Mouse (Mus musculus) layer of hippocampus, postnatal 14 days (tissue): ENCODE results near the gene Lifr. TPM values are rescaled to one million over a fixed set of nuclear protein-coding genes. Genes with fewer than 3 reads are reported as not detected.

Experiments
- DNase-seq, 2 experiments: peaks; one replicate each; pipeline ENCODE4 v3.0.0; 2021 to 2022; ENCODE audit warnings: low spot score in 2 of 2, mixed read lengths in 1 of 2
- total RNA-seq, 2 experiments: library from RNA; stranded (reverse); gene quantifications; 2 replicates each; pipeline ENCODE4 v1.2.3; 2021

Gene Lifr
- total RNA-seq, 2 experiments from 2014 or later: 60.9 to 64.7 TPM

- DNase-seq: no peak
These were observed 107.4 kb downstream of the Lifr start for GRCm38 (mm10) chr15:7197652-7198445.

- DNase-seq: peak; percentile 38 to 71
These were observed 108.4 kb downstream of the Lifr start for GRCm38 (mm10) chr15:7198816-7199215.

GRCm38 (mm10) chr15:7200286-7200685 lies 109.9 kb downstream of the Lifr start:
- no peak for DNase-seq

DNA sequence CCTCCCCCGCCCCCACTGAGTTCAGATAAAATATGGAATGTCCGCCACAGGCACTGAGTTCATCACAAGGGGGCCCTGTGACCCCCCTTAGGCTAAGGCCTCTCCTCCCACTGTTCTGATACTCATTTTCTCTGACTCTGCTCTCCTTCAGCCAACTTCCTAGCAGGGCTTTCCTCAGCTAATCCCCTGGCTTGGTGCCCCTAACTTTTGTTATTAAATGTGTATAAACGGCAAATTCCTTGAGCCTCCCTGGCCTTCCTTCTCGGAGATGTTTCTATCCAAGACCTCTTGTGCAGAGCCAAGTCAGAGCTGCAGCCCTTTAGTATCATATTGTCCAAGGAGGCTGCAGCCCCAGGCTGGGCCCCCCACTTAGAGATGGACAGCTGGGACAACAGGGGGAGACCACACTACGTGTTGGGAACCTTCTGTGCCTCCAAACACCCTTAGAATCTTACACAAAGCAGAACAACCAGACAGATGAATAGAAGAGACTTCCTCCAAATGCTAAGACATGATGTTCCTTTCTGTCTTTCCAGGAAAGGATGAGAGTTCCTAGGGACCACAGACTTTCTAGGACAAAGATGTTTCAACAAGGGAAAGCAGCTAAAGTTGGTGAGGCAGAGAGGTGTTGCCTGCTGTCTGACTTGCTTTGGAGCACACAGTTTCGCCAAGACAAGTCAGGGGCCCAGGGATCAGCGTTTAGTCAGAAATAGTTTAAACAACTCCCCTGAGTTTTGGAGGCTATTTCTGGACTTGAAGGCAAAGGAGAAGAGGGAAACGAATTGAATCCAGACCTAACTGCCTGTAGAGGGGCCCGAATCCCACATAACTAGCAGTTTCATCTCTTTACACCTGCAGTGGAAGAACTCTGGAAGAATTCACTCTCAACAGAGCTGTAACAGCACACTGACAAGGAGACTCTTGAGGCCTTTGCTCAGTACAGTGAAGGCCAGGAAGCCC lies 111.3 kb downstream of the Lifr start:
- DNase-seq: no peak

DNA sequence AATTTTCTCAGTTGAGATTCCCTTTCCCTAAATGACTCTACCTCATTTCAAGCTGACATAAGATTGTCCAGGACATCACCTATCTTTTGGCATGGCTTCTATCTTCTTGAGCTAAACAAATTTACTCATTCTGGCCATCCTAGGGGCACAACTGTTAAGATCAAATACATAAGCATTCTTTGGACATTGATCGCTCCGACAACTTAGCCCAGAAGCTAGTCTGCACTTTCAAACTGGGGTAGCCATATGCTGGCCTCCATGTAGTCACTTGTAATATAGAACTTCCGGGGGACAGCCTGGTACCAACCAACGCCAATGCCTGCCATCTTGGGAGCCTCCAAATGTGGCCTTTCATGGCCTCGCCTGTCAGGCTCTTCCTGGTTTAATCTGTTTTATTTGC lies 112.6 kb downstream of the Lifr start:
- no peak for DNase-seq

- DNase-seq: no peak
These were observed 113.4 kb downstream of the Lifr start for GRCm38 (mm10) chr15:7203606-7204330.

DNA sequence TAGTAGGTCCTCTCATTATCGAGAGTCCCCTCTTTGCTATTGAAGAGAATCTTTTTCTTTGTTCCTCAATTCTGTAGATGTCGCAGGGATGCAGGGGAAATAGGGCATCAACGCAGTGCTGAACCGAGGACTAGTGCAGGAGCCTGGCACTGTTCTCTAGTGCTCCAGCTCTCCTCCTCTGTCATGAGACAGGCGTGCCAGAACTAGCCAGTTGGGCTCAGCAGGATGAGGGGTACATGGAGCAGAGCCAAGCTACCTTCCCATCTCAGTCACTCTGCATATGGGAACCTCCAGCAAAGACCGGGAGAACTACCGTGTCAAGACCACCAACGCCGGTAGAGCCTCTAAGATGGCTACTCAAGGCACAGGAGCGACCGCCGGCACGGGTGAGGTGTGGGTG lies 114.5 kb downstream of the Lifr start:
- DNase-seq: no peak

DNA sequence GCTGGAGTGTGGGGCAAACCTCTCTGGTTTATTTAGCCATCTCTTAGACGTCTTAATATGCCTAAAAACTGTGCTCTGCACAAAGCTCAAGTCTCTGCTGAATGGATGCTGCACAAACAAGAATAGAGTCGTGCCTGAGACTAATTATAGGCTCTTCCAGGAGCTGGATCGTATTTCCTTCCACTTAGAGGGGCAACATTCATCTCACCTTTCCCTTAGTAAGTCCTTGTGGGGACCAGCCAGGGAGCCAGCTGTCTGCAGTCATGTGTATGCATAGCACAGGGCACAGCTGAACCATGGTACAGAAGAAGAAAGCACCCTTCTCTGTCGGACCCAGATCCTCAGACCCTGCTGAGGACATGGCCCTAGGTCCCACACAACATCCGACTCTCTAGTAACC lies 115.7 kb downstream of the Lifr start:
- DNase-seq: no peak

- DNase-seq: no peak
These were observed 116.9 kb downstream of the Lifr start for GRCm38 (mm10) chr15:7207292-7207691.

DNA sequence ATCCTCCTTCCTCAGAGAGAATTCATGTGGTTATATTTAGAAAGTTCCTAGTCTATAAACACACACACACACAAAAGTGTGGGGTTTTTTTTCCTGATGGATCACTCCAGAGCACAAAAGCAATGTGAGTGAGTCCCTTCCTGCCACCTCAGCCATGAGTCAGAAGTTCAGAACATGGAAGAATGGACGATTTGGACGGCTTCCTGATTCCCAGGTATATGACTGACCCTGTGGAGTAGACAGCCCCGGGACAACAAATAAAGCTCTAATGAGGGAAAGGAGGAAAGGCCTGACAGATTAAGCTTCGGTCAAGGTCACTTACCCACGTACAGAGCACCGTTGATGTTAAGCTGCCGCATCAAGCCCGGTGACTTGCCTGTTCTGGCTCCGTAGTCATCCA lies 117.8 kb downstream of the Lifr start:
- DNase-seq: no peak

- no peak for DNase-seq
These were observed 123.3 kb downstream of the Lifr start for GRCm38 (mm10) chr15:7213683-7214082.

DNA sequence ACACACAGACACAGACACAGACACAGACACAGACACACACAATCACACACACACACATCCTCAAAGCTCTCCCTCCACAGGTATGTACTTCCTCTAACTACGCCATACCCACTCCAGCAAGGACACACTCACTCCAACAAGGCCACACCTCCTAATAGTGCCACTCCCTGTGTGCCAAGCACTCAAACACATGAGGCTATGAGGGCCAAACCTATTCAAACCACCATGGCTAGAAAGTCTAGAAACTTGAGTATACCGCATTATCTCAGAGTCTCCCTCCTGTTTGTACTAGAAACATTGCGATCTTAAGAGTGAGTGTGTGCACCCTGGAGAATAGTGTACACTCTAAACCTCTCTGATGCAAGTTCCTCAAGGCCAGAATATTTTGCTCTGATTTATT lies 125.4 kb downstream of the Lifr start:
- no peak for DNase-seq

- no peak for DNase-seq
These were observed 126.3 kb downstream of the Lifr start for GRCm38 (mm10) chr15:7216581-7217272.

DNA sequence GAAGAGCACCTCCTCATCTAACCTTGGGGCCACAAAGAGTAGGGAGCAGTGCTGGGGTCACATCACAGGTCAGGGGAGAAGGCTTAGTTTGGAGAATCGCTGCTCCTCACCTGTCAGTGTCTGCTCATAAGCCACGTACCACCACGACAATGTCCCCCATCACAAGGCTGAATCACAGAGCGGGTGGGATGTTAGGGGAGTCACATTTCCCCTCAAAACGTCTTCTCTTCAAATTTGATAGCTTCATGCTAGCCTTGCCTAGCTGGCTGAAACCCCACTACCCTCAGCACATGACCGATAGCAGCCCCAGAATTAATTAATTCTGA lies 126.8 kb downstream of the Lifr start:
- DNase-seq: no peak

- DNase-seq: peak in 1 of 2 experiments; percentile 38
These were observed 132.4 kb downstream of the Lifr start for GRCm38 (mm10) chr15:7222809-7223208.

- DNase-seq: peak in 1 of 2 experiments; percentile 25
These were observed 133.8 kb downstream of the Lifr start for GRCm38 (mm10) chr15:7224151-7224775.

DNA sequence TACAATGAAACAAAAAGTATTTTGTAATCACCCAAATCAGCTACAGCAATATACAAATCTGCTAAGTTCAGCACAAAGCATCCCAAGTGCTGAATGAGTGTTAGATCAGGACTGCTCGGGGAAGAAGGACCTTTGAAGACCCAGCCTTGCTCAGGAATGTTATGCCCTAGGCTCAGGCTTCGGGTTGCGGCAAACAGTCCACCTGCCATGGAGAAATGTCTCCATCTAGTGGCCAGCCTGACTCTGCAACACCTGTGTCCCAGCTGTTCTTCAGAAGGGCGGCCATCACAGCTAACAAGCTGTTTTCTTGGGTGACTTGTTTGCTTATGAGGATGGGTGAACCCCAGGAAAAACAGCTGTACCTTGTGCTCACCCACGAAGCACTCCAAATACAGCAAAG lies 135.8 kb downstream of the Lifr start:
- peak; percentile 69 to 75 for DNase-seq

DNA sequence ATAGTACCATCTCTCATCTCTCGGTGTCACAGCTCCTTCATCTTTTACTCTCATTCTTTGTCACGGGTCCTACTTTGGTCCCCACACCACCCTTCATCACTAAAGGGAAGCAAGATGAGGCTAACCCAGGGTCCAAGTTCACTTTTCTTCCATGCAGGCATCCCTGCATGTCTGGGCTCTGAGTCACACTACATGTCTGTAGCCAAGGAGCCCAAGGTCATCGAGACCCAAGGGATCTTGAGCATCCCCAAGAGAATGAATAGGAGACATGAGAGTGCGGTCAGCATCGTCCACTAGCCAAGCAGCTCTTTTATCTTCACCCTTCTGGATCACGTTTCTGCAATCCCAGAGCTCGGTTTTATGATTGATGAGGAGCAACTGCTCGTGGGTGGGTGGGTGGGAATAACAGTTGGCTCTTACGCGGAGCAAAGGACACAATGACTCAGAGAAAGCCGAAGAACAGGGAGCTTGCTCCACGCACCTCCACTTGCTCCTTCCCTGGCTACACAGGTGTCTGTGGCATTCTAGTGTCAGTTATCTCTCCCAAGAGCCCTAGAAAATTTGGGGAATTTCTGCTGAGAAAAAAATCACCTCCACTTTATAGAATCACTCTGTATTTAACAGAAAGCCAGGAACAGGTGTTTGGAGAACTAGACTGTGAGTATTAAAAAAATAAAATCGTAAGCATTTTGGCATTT lies 143.1 kb downstream of the Lifr start:
- no peak for DNase-seq

GRCm38 (mm10) chr15:7239904-7240303 lies 149.5 kb downstream of the Lifr start:
- DNase-seq: no peak

- peak; percentile 28 to 49 for DNase-seq
These were observed 150.5 kb downstream of the Lifr start for GRCm38 (mm10) chr15:7240950-7241349.
